Mouse (Mus musculus): ENCODE measurements around the gene Mbnl1.
A peak's percentile ranks its signal among the peaks of the same experiment; 100 is the strongest.
"Not testable (repeated sequence)": the region's sequence is repeated elsewhere in the genome, so short reads cannot be mapped to it uniquely, and the experiment has no call there.

Mbnl1 gene

GRCm38 (mm10) chr3:60489509-60489908 lies 16.9 kb downstream of the Mbnl1 start:
- DNase-seq (ENCODE audit: low spot score in 2 of 2) = no peak

- DNase-seq (ENCODE audit: low spot score in 2 of 2) = not testable (repeated sequence)
Measured at GRCm38 (mm10) chr3:60494774-60495535, 22.3 kb downstream of the Mbnl1 start.

GRCm38 (mm10) chr3:60496197-60496596 lies 23.6 kb downstream of the Mbnl1 start:
- no peak for DNase-seq (ENCODE audit: low spot score in 2 of 2)

- DNase-seq (ENCODE audit: low spot score in 2 of 2) = no peak
Measured at GRCm38 (mm10) chr3:60498151-60498550, 25.5 kb downstream of the Mbnl1 start.

DNA sequence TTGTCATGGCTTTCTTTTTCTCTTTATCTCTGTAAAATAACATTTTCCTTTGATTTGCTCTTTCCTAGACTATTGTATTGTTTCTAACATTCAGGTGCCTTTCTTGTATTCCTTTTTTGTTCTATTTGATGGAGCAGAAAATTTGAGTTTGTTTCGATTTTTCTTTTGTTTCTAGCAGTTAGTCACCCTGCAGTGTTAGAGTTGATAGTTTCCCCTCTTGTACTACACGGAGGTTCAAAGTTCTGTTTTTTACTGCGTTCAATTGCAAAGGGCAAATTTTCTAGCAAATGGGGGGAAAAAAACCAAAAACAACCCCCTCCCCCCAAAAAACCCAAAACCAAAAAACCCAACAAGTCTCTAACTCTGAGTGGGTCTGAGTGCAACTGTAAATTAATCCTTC lies 26.0 kb downstream of the Mbnl1 start:
- DNase-seq (ENCODE audit: low spot score in 2 of 2) = no peak

DNA sequence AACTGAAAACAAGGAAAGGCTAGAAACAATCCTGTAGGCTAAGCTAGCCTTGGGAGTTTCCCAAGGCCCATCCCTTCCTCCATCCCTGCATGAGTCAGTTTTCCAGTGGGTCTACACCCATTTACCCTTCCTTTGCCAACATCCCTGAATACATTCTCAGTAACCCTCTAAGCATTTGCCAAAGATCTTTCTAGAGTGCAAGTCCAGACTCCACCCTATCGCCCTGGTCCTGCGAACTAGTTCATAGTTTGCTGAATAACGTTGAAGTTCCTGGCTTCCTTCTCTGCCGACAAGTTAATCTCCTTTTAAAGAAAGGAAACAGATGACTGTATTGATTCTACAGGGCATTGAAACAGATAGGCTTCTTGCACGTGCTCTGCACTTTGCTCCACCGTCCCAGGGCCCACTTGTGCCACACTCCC lies 26.5 kb downstream of the Mbnl1 start:
- DNase-seq (ENCODE audit: low spot score in 2 of 2) = no peak

- no peak for DNase-seq (ENCODE audit: low spot score in 2 of 2)
Measured at GRCm38 (mm10) chr3:60499718-60500450, 27.3 kb downstream of the Mbnl1 start.

DNA sequence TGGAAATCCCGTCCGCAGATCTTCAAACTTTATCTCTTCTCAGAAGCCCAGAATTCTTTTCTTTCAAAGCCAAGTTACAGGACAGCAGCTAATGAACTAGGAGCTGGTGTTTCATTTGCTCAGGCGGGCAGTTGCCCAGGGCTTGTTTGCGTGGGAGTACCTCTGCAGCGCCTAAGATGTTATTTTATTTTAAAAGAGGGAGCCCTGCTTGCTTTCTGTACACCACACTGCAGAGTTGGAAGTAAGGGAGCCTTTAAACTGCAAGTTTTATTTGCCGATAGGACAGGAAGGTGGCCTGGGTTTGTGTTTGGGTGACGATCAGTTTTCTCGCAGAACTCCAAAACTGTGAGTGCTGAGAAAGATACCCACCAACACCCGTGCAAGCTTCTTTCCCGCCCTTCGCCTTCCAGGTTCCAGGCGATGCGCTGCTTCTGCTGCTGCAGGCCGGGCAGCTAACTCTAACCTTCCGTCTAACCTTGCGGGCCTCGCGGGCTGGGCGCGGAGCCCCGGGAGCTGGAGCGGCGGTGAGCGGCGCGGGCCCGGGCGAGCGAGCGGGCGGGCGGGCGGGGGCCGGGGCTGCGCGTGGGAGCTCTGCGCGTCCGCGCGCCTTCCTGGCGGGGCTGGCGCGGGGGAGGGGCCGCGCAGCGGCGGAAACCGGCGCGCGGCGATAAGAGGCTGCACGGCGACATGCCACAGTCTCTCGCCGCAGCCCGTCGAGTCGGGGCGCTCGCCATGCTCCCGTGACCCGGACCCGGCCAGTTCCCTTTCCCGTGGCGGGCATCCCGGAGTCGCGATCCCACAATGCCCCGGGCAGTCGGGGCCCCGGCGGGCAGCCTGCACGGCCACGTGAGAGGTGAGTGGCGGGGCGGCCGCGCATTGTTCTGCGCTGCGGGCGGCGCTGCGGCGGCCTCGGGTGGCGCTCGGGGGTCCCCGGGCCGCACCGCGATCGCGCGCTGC lies 28.2 kb downstream of the Mbnl1 start:
- peak; percentile 61 to 72 for DNase-seq (ENCODE audit: low spot score in 2 of 2)

DNA sequence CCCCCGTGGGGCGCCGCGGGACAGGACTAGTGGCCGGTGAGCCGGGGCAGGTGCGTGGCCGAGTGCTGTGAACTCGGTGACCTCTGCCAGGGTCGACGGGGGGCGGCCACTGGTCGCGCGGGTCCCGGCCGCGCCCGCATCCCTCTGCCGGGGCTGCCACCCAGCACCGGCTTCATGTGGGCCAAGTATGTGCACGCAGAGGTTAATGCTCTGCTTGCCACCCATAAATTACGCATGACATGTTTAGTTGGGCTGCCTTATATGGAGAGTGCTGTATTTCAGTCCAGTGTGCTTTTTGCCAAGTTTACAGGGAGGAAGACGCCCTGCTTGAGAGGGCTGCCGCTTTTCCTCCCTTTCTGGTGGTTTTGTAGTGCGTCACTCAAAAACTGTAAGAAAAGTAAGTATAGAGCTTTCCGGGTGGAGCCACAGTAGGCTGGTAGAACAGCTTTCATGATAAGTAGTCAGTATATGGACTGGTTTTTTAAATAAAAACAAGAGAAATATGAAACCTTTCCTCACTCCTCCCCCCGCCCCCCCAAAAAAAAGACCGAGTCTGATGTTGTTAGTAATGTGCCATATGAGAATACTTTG lies 29.0 kb downstream of the Mbnl1 start:
- peak; percentile 21 to 25 for DNase-seq (ENCODE audit: low spot score in 2 of 2)

GRCm38 (mm10) chr3:60502155-60502987 lies 29.7 kb downstream of the Mbnl1 start:
- DNase-seq (ENCODE audit: low spot score in 2 of 2) = no peak

DNA sequence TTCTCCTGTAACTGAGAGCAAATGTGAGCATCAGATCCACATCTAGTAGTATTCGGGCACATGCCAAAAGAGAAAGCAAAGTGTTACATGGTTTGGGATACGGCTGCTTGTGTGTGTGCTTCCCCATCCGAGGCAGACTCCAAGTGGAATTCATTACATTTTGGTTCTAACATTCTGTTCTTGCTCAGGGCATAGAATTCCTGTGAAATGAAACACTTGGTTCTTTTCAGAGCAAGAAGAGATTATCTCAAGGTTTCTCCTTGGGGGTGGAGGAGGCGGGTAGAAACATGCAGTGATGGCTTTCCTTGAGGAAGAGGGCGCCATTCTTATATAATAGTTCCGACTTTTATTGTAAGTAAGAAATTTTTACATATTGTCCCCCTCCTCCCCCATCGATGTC lies 30.6 kb downstream of the Mbnl1 start:
- no peak for DNase-seq (ENCODE audit: low spot score in 2 of 2)

- DNase-seq (ENCODE audit: low spot score in 2 of 2) = no peak
Measured at GRCm38 (mm10) chr3:60504775-60505430, 32.3 kb downstream of the Mbnl1 start.

GRCm38 (mm10) chr3:60506821-60507220 lies 34.2 kb downstream of the Mbnl1 start:
- no peak for DNase-seq (ENCODE audit: low spot score in 2 of 2)

DNA sequence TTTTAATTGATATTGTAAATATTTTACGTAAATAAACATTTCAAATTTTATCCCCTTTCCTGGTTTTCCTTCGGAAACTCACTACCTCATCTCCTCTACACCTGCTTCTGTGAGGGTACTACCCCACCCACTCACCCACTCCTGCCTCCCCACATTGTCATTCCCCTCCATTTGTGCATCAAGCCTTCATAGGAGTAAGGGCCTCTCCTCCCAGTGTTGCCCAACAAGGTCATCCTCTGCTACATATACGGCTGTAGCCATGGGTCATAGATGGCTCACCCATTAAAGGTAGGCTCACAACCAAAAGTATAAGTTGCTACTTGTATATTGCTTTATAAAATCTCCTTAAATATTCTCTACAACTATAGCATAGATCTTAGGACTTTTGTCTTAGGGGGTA lies 34.9 kb downstream of the Mbnl1 start:
- DNase-seq (ENCODE audit: low spot score in 2 of 2) = no peak

- DNase-seq (ENCODE audit: low spot score in 2 of 2) = no peak
Measured at GRCm38 (mm10) chr3:60507979-60508378, 35.3 kb downstream of the Mbnl1 start.

DNA sequence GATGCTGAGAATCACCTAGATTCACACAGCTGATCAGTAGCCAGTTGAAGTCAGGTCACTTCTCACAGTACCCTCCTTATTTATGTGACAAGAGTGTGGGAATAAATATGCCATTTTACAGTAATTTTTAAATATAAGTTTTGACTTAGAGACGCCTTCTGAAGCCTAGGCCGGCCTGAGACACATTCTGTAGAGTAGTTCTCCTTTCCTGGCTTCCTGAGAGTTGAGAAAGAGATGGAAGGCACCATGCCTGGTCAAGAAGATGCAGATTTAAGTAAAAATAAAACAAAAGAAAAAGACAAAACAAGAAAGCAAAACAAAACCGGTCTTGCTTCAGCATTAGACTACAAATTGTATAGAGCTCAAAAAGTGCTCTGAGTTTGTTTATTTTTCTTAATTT lies 38.6 kb downstream of the Mbnl1 start:
- DNase-seq (ENCODE audit: low spot score in 2 of 2) = no peak

DNA sequence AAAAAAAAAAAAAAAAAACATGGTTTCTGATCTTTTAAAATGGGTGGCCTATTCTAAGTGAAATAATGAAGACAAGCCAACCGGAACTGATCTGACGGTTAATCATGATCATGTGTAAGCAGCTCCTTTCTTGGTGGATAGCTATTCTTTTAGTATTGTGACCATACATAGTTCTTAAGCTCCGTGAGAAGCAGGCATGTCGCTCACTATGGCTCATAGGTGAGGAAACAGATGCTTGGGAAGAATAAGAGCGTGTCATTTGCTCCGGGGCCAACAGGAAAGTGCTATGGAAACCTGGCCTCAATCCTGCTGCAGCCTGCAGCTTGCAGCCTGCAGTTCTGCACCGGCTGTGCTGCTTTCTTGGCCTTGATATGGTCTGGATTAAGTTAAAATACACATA lies 40.7 kb downstream of the Mbnl1 start:
- no peak for DNase-seq (ENCODE audit: low spot score in 2 of 2)

GRCm38 (mm10) chr3:60513746-60514145 lies 41.1 kb downstream of the Mbnl1 start:
- no peak for DNase-seq (ENCODE audit: low spot score in 2 of 2)

GRCm38 (mm10) chr3:60515430-60515829 lies 42.8 kb downstream of the Mbnl1 start:
- DNase-seq (ENCODE audit: low spot score in 2 of 2) = no peak

DNA sequence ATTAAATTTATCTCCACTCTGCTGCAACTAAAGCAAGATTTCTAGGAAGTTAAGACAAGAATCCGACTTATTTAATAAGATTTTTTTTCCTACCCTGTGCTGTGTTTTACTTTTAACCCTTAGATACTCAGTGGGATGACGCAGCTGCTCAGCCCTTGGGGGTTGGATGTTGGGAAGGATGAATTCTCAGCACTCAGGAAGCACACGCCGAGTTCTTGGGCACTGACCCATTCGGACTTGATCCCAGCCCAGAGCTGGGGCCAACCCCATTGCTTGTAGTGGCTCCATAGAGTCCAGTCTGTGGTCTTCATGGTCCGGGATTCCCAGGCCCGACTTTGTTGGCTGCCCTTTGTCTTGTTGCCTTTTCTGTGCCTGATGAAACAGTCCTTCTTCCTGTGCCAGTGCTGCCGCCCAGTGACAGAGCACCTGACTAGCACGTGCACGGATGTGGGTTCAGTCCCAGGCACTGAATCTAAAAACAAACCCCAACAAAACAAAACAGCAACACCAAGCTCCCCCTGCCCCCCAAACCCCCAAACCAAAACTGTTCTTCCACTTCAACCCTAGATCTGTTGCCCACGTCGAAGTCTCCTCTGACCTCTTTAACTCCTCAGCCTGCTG lies 43.5 kb downstream of the Mbnl1 start:
- DNase-seq (ENCODE audit: low spot score in 2 of 2) = no peak

Data from frontal cortex, postnatal 14 days (tissue).